Mouse (Mus musculus) MEL (cell line): ENCODE data around the gene Cabp4. TPM values are rescaled to one million over a fixed set of nuclear protein-coding genes. Genes with fewer than 3 reads are reported as not detected.

Source experiments
- DNase-seq: peaks from one replicate; pipeline ENCODE4 v3.0.0; 2011; ENCODE audit warnings: low read depth, low spot score
- H3K27ac ChIP-seq: 2 replicates; pipeline ENCODE4 v1.5.1; 2012; ENCODE audit warnings: low read depth, mild to moderate bottlenecking, control low read depth, low read length, moderate library complexity; ENCODE audit not compliant: control insufficient read depth
- H3K27me3 ChIP-seq, 2 experiments: fragments of 150-350 bp in 1 of 2; sonication (generic) in 1 of 2; 2 replicates each; pipeline ENCODE4 v1.6.1; 2012; ENCODE audit warnings: low read length in 2 of 2, mild to moderate bottlenecking in 2 of 2, improper control_type of control experiment in 1 of 2, moderate library complexity in 1 of 2; ENCODE audit not compliant: insufficient read depth in 2 of 2, control insufficient read depth in 1 of 2
- H3K36me3 ChIP-seq, 2 experiments: 2 replicates each; pipeline ENCODE4 v1.6.1; 2012 to 2014; ENCODE audit warnings: low read length in 2 of 2, improper control_type of control experiment in 1 of 2, inconsistent platforms in 1 of 2, mild to moderate bottlenecking in 1 of 2; ENCODE audit not compliant: insufficient read depth in 2 of 2, control insufficient read depth in 1 of 2
- H3K4me1 ChIP-seq, 2 experiments: fragments of 150-350 bp in 1 of 2; sonication (generic) in 1 of 2; 2 replicates each; pipeline ENCODE4 v1.6.1; 2012; ENCODE audit warnings: low read length in 2 of 2, improper control_type of control experiment in 1 of 2, mild to moderate bottlenecking in 1 of 2; ENCODE audit not compliant: insufficient read depth in 2 of 2, control insufficient read depth in 1 of 2
- H3K4me3 ChIP-seq, 2 experiments: fragments of 150-350 bp in 1 of 2; sonication (generic) in 1 of 2; 2 replicates each; pipeline ENCODE4 v1.5.1; 2012; ENCODE audit warnings: low read depth in 2 of 2, low read length in 2 of 2, mild to moderate bottlenecking in 2 of 2, moderate library complexity in 2 of 2, control low read depth in 1 of 2, improper control_type of control experiment in 1 of 2; ENCODE audit not compliant: control insufficient read depth in 1 of 2, insufficient read depth in 1 of 2
- H3K79me2 ChIP-seq: 2 replicates; pipeline ENCODE4 v1.6.1; 2012; ENCODE audit warnings: mild to moderate bottlenecking, low read length, moderate library complexity; ENCODE audit not compliant: control insufficient read depth, poor library complexity, insufficient read depth
- H3K9ac ChIP-seq: 2 replicates; pipeline ENCODE4 v1.6.1; 2012; ENCODE audit warnings: low read depth, mild to moderate bottlenecking, control low read depth, low read length, moderate library complexity; ENCODE audit not compliant: control insufficient read depth, poor library complexity, severe bottlenecking
- H3K9me3 ChIP-seq: fragments of 150-350 bp; sonication (generic); replicated peaks from 2 replicates; pipeline ENCODE4 v1.6.1; 2012; ENCODE audit warnings: mild to moderate bottlenecking, low read length, improper control_type of control experiment, moderate library complexity; ENCODE audit not compliant: insufficient read depth
- BHLHE40 ChIP-seq: IDR thresholded peaks from 2 replicates; pipeline ENCODE4 v1.6.1; 2012; ENCODE audit warnings: low read depth, mild to moderate bottlenecking, inconsistent platforms, low read length, improper control_type of control experiment, borderline replicate concordance
- CHD1 ChIP-seq: IDR thresholded peaks from 2 replicates; pipeline ENCODE4 v1.6.1; 2012; ENCODE audit warnings: low read depth, mild to moderate bottlenecking, inconsistent platforms, low read length, improper control_type of control experiment
- CTCF ChIP-seq, 3 experiments: IDR thresholded peaks in 2 of 3; conservative IDR thresholded peaks in 1 of 3; 2 replicates each; pipeline ENCODE4 v1.5.1; 2011 to 2012; ENCODE audit warnings: low read length in 3 of 3, low read depth in 2 of 3, mild to moderate bottlenecking in 2 of 3, improper control_type of control experiment in 1 of 3, inconsistent platforms in 1 of 3, mixed read lengths in 1 of 3, moderate library complexity in 1 of 3; ENCODE audit not compliant: control insufficient read depth in 1 of 3, insufficient read depth in 1 of 3, poor library complexity in 1 of 3, severe bottlenecking in 1 of 3
- ELF1 ChIP-seq: IDR thresholded peaks from 2 replicates; pipeline ENCODE4 v1.6.1; 2014; ENCODE audit warnings: low read depth, mild to moderate bottlenecking, inconsistent platforms, low read length, improper control_type of control experiment, moderate library complexity
- GATA1 ChIP-seq: IDR thresholded peaks from 2 replicates; pipeline ENCODE4 v1.6.1; 2011; ENCODE audit warnings: low read depth, low read length, improper control_type of control experiment
- HCFC1 ChIP-seq: IDR thresholded peaks from 2 replicates; pipeline ENCODE4 v1.6.1; 2012; ENCODE audit warnings: low read depth, mild to moderate bottlenecking, inconsistent platforms, low read length, improper control_type of control experiment, moderate library complexity
- JUND ChIP-seq: IDR thresholded peaks from 2 replicates; pipeline ENCODE4 v1.6.1; 2011; ENCODE audit warnings: low read depth, mild to moderate bottlenecking, improper control_type of control experiment, low read length
- KAT2A ChIP-seq: conservative IDR thresholded peaks from 2 replicates; pipeline ENCODE4 v1.6.1; 2012; ENCODE audit warnings: low read depth, low read length, improper control_type of control experiment, inconsistent platforms
- MAX ChIP-seq: IDR thresholded peaks from 2 replicates; pipeline ENCODE4 v1.6.1; 2011; ENCODE audit warnings: low read length, improper control_type of control experiment
- MAZ ChIP-seq: IDR thresholded peaks from 2 replicates; pipeline ENCODE4 v1.6.1; 2012; ENCODE audit warnings: low read depth, mild to moderate bottlenecking, inconsistent platforms, low read length, improper control_type of control experiment
- MEF2A ChIP-seq: IDR thresholded peaks from 2 replicates; pipeline ENCODE4 v1.6.1; 2014; ENCODE audit warnings: low read depth, mild to moderate bottlenecking, inconsistent platforms, low read length, improper control_type of control experiment; ENCODE audit not compliant: poor library complexity, insufficient replicate concordance, severe bottlenecking; ENCODE audit errors: extremely low read depth
- MXI1 ChIP-seq: IDR thresholded peaks from 2 replicates; pipeline ENCODE4 v1.6.1; 2011; ENCODE audit warnings: mild to moderate bottlenecking, low read depth, low read length, improper control_type of control experiment
- MYB ChIP-seq: IDR thresholded peaks from 2 replicates; pipeline ENCODE4 v1.6.1; 2011; ENCODE audit warnings: mild to moderate bottlenecking, low read depth, low read length, improper control_type of control experiment
- MYC ChIP-seq: IDR thresholded peaks from 2 replicates; pipeline ENCODE4 v1.6.1; 2011; ENCODE audit warnings: low read depth, mild to moderate bottlenecking, low read length, improper control_type of control experiment, moderate library complexity
- POLR2A ChIP-seq, 2 experiments: IDR thresholded peaks; 2 replicates each; pipeline ENCODE4 v1.6.1; 2011 to 2012; ENCODE audit warnings: low read length in 2 of 2, mild to moderate bottlenecking in 2 of 2, control low read depth in 1 of 2, improper control_type of control experiment in 1 of 2, low read depth in 1 of 2, moderate library complexity in 1 of 2; ENCODE audit not compliant: control insufficient read depth in 1 of 2, insufficient read depth in 1 of 2, poor library complexity in 1 of 2
- POLR2AphosphoS2 ChIP-seq: IDR thresholded peaks from 2 replicates; pipeline ENCODE4 v1.6.1; 2011; ENCODE audit warnings: low read length, improper control_type of control experiment
- POLR2AphosphoS5 ChIP-seq: IDR thresholded peaks from 2 replicates; pipeline ENCODE4 v1.6.1; 2012; ENCODE audit warnings: low read depth, borderline replicate concordance, mild to moderate bottlenecking, inconsistent platforms, low read length, moderate library complexity, mixed read lengths
- RCOR1 ChIP-seq: IDR thresholded peaks from 2 replicates; pipeline ENCODE4 v1.6.1; 2012; ENCODE audit warnings: low read depth, mild to moderate bottlenecking, inconsistent platforms, low read length, improper control_type of control experiment
- SIN3A ChIP-seq: IDR thresholded peaks from 2 replicates; pipeline ENCODE4 v1.6.1; 2012; ENCODE audit warnings: low read length, improper control_type of control experiment, inconsistent platforms
- SMC3 ChIP-seq: IDR thresholded peaks from 2 replicates; pipeline ENCODE4 v1.6.1; 2011; ENCODE audit warnings: low read depth, low read length, improper control_type of control experiment
- TAL1 ChIP-seq: IDR thresholded peaks from 2 replicates; pipeline ENCODE4 v1.6.1; 2012; ENCODE audit warnings: mild to moderate bottlenecking, inconsistent platforms, low read length, moderate library complexity, mixed read lengths
- TBP ChIP-seq: IDR thresholded peaks from 2 replicates; pipeline ENCODE4 v1.8.0; 2011; ENCODE audit warnings: low read depth, low read length, improper control_type of control experiment
- TCF12 ChIP-seq: IDR thresholded peaks from 2 replicates; pipeline ENCODE4 v1.6.1; 2014; ENCODE audit warnings: low read depth, mild to moderate bottlenecking, inconsistent platforms, low read length, improper control_type of control experiment, moderate library complexity
- USF1 ChIP-seq: IDR thresholded peaks from 2 replicates; pipeline ENCODE4 v1.6.1; 2014; ENCODE audit warnings: low read depth, mild to moderate bottlenecking, inconsistent platforms, low read length, improper control_type of control experiment, moderate library complexity
- ZKSCAN1 ChIP-seq: IDR thresholded peaks from 2 replicates; pipeline ENCODE4 v1.6.1; 2012; ENCODE audit warnings: low read depth, mild to moderate bottlenecking, inconsistent platforms, low read length, improper control_type of control experiment, moderate library complexity
- polyA plus RNA-seq, 2 experiments: library from polyadenylated mRNA; stranded (reverse) in 1 of 2; unstranded in 1 of 2; fragments of >175 nt in 1 of 2; fragments of >200 nt in 1 of 2; gene quantifications; 2 replicates each; pipeline versions ENCODE4 v1.2.1 to v1.2.4; 2012; ENCODE audit warnings: low replicate concordance in 2 of 2, low read depth in 1 of 2; ENCODE audit not compliant: insufficient read length in 2 of 2, insufficient read depth in 1 of 2, missing spikeins in 1 of 2
- total RNA-seq: library from RNA; depleted of rRNA; stranded (reverse); fragments of 300-350 nt; gene quantifications from 2 replicates; pipeline ENCODE4 v1.2.3, GENCODE M21; 2012

Gene Cabp4
- total and polyA plus RNA-seq, 3 experiments, result 0.08 to 0.24 TPM; not detected in 1

DNA sequence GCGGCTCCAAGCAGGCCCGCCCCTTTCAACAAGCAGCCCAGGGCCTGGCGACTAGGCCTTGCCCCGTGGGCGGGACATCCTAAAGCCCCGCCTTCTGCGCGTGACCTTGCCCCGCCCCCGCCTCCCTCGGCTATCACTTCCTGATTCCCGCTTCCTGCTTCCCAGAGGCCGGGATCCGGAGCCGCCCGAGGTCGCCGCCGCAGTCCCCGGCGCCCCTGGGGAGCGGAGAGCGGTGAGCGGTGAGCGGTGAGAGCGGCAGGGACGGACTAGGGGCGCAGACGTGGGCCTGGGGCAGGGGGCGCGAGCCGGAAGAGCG, 4.6 kb upstream of the Cabp4 start, which contains the start of gene Coro1b (continued):
- TF ChIP-seq RCOR1, result no peak

DNA sequence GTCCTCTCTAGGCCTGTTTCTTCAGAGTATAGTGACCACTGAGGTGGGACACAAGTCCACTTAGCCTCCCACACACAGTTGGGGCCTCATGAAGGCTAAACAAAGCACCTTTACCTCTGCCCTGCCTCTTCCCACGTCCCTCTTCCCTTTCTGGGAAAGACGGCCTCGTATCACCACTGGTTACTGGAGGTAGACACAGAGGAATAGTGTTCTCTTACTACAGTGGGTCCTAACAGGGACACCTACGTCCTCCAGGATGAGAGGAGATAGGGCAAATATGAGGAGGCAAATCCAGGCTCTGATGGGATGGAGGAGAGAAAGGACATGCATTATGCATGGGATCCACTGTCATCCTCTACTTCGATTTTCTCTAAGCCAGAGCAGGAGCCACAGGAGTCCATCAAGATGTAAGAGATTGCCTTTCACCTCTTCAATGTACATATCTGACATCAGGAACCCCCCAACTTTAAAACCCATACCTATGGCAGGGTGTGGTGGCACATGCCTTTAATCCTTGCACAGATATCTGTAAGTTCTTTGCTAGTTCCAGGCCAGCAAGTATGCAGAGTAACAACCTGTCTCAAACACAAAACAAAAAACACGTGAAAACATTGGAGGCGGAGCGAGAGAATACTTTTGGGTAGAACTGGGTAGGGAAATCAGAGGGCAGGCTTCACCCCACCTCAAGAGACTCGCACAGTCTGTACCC, 4.1 kb upstream of the Cabp4 start:
- Histone ChIP-seq H3K36me3 (peaks cover 0 to 3% of the 10 kb centered on the region in 2 experiments; a peak in 1 of 4 replicates), H3K9ac (peak overlapping the region; percentile 50), H3K9me3 (no peaks in the 10 kb centered on the region), H3K4me3 (peak overlapping the region; percentile 49 to 79), H3K4me1 (peaks cover 5 to 14% of the 10 kb centered on the region in 2 experiments; a peak in 3 of 4 replicates), H3K27me3 (no peaks in the 10 kb centered on the region), H3K27ac (no peak overlapping the region), H3K79me2 (peaks cover 9% of the 10 kb centered on the region)
- TF ChIP-seq MYC (0 out of 2 replicates have a peak, but pooled peaks have one; percentile 46), MXI1 (peak; percentile 88), GATA1 (no peak), ZKSCAN1 (no peak), CTCF (IDR thresholded peaks at IDR 0.05 in 2 of 3, conservative IDR thresholded peaks at IDR 0.05 in 1 of 3; ENCODE audit: control insufficient read depth in 1 of 3, insufficient read depth in 1 of 3, low read depth in 2 of 3, low read length in 3 of 3, poor library complexity in 1 of 3, severe bottlenecking in 1 of 3) (no peak), TBP (0 out of 2 replicates have a peak, but pooled peaks have one; percentile 25), MAX (peak; percentile 57; the same call in 1 of the 2 replicates), SIN3A (peak; percentile 38), TAL1 (no peak)
- DNase-seq, result no peak

DNA sequence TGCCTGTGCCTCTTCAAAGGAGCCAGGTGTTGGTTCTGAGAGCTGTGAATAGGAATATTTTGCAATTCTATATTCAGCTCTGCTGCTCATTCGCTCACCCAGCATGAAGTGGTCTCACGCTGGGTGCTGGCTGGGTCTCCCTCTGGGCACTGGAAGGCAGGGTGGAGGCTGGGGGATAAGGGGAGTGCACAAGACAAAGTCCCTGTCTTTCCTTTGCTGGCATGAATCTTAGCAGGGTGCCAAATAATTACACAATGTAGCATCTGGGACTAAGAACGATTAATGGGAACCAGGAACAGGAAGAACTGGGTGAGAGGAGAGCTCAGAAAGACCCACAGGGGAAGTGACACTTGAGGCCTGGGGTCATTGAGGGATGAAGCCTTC, 3.2 kb upstream of the Cabp4 start:
- H3K9me3 ChIP-seq, result no peaks in the 10 kb centered on the region
- H3K27ac ChIP-seq, result no peak overlapping the region
- no peak for TF ChIP-seq POLR2A (IDR thresholded peaks at IDR 0.05; ENCODE audit: control insufficient read depth in 1 of 2, insufficient read depth in 1 of 2, low read depth in 1 of 2, low read length in 2 of 2, poor library complexity in 1 of 2)
- TF ChIP-seq USF1, result no peak
- no peak for TF ChIP-seq RCOR1
- TF ChIP-seq ELF1, result no peak
- TF ChIP-seq MEF2A, result no peak
- no peak for TF ChIP-seq JUND
- no peak for TF ChIP-seq MYB
- TF ChIP-seq TCF12, result no peak
- TF ChIP-seq CHD1, result no peak
- no peak for TF ChIP-seq KAT2A
- no peak for TF ChIP-seq MAZ
- no peak for TF ChIP-seq POLR2AphosphoS5
- TF ChIP-seq HCFC1, result no peak
- TF ChIP-seq POLR2AphosphoS2, result no peak
- TF ChIP-seq BHLHE40, result no peak
- no peak for TF ChIP-seq MYC
- no peak for TF ChIP-seq SMC3
- H3K79me2 ChIP-seq, result peaks cover 9% of the 10 kb centered on the region
- peaks cover 5 to 14% of the 10 kb centered on the region in 2 experiments; a peak in 3 of 4 replicates for H3K4me1 ChIP-seq
- DNase-seq, result no peak
- H3K27me3 ChIP-seq, result no peaks in the 10 kb centered on the region
- H3K36me3 ChIP-seq, result peaks cover 0 to 3% of the 10 kb centered on the region in 2 experiments; a peak in 1 of 4 replicates
- H3K4me3 ChIP-seq, result no peak overlapping the region
- H3K9ac ChIP-seq, result no peak overlapping the region
